In the genomic region with DNA sequence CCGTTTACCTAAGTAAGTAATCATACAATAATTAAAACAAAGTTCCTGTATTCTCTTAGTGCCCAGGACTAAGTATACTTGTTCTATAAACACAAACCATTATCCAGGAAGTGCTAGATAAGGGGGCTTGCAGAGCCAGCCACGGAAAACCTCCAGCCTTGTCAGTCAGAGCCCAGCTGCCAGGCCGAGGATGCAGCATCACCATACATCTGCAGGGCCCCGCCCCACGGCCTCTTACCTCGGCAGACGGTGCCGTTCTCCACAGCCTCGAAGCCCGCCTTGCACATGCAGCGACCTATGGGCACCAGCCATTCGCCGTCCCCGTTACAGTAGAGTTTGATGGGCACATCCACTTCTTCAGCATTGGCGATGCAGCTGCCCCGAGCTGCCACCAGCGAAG, we compare ENCODE assay signal across 24 mouse cellular contexts.
"Had no signal": no experiment of that assay in that cellular context is flagged by ENCODE, and none has a peak within 500 bp of the region (broad histone marks: within the 10 kb centered on the region; RNA-seq: fewer than 3 reads in every experiment).

No protein-coding gene starts in this region.

- H3K27me3 ChIP-seq: limb, embryonic 13.5 days; liver, embryonic 12.5 days; liver, embryonic 15.5 days; lung, embryonic 15.5 days; midbrain, embryonic 15.5 days; neural tube, embryonic 12.5 days; neural tube, embryonic 15.5 days; stomach, embryonic 15.5 days had no signal

- H3K4me3 ChIP-seq: layer of hippocampus, adult 2 months; limb, embryonic 10.5 days; limb, embryonic 13.5 days; liver, embryonic 12.5 days; liver, embryonic 15.5 days; lung, embryonic 15.5 days; midbrain, embryonic 15.5 days; neural tube, embryonic 12.5 days; neural tube, embryonic 15.5 days; stomach, embryonic 15.5 days had no signal

- DNase-seq: kidney, adult 9 months; kidney, postnatal 25 days; layer of hippocampus, adult 9-11 months; liver; lung, adult 18-20 months; lung, postnatal 10 days; lung, postnatal 36 days; right cerebral cortex, adult 18-20 months; right cerebral cortex, postnatal 14 days; right cerebral cortex, postnatal 4 days; thymus, adult 2 months; thymus, postnatal 14 days; thymus, postnatal 4 days had no signal

- H3K36me3 ChIP-seq: liver, embryonic 12.5 days; liver, embryonic 15.5 days; lung, embryonic 15.5 days had no signal

- H3K9me3 ChIP-seq: liver, embryonic 12.5 days; liver, embryonic 15.5 days; lung, embryonic 15.5 days; midbrain, embryonic 15.5 days; neural tube, embryonic 15.5 days; stomach, embryonic 15.5 days had no signal

- H3K4me1 ChIP-seq: liver, embryonic 12.5 days; liver, embryonic 15.5 days; lung, embryonic 15.5 days had no signal

- H3K4me2 ChIP-seq: limb, embryonic 13.5 days; liver, embryonic 12.5 days; liver, embryonic 15.5 days; lung, embryonic 15.5 days; midbrain, embryonic 11.5 days; midbrain, embryonic 15.5 days; neural tube, embryonic 12.5 days; neural tube, embryonic 15.5 days; stomach, embryonic 15.5 days had no signal

- H3K9ac ChIP-seq: limb, embryonic 13.5 days; liver, embryonic 12.5 days; liver, embryonic 15.5 days; lung, embryonic 15.5 days; midbrain, embryonic 15.5 days; neural tube, embryonic 12.5 days; neural tube, embryonic 15.5 days; stomach, embryonic 15.5 days had no signal

- H3K27ac ChIP-seq: layer of hippocampus, adult 2 months; limb, embryonic 10.5 days; limb, embryonic 13.5 days; liver, embryonic 12.5 days; liver, embryonic 15.5 days; lung, embryonic 15.5 days; midbrain, embryonic 15.5 days; neural tube, embryonic 12.5 days; neural tube, embryonic 15.5 days; stomach, embryonic 15.5 days had no signal

- ATAC-seq: liver, embryonic 12.5 days; midbrain, embryonic 15.5 days had no signal
